Mouse (Mus musculus) megakaryocyte, adult 5-6 weeks (primary cell): ENCODE data around the gene Rasa3. TPM values are rescaled to one million over a fixed set of nuclear protein-coding genes. Genes with fewer than 3 reads are reported as not detected.

ENCODE experiments used
- ATAC-seq: 2 replicates; pipeline ENCODE4 v1.8.0; 2016; ENCODE audit warnings: mild to moderate bottlenecking, inconsistent platforms; ENCODE audit not compliant: poor library complexity, severe bottlenecking
- total RNA-seq, 2 experiments: library from RNA; stranded (forward) in 1 of 2; stranded (reverse) in 1 of 2; fragments of 153-499, 151-499 nt in 1 of 2; fragments of 221-1000, 200-1000 nt in 1 of 2; gene quantifications; 2 replicates each; pipeline versions ENCODE4 v1.2.3 to v1.2.4; 2015 to 2017

Gene Rasa3
- total RNA-seq, 2 experiments from 2014 or later = 75.0 to 159 TPM

- ATAC-seq = no peak
Measured at GRCm38 (mm10) chr8:13623038-13623750, 54.2 kb downstream of the Rasa3 start.

DNA sequence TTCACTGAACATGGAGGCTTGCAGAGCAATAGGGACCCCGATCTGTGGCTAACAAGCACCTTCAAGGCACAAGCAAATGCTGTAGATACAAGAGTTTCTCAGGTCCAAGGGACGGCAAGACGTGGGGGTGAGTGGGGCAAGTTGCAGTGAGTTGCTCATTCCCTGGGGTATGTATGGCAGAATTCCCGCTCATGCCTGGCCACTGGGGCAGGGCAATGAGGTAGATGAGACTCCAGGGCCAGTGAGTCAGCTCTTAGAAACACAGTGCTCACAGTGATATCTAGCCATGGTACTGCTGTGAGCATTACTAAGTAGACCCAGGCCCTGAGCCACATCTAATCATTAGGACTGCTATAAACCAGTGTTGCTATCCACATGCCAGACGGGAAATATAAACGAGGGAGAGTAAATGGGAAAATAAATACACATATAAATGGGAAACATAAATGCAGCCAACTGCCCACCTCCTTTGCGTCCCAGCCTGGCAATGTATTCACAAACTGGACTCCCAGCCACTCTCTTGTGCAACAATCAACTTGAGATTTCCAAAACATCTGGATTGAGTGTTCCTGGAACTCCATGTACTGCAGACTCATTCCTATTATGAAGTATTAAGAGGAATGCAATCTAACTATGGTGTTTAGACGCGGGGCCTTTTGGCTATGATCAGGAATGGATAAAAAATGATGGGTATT, 57.0 kb downstream of the Rasa3 start:
- ATAC-seq = no peak

DNA sequence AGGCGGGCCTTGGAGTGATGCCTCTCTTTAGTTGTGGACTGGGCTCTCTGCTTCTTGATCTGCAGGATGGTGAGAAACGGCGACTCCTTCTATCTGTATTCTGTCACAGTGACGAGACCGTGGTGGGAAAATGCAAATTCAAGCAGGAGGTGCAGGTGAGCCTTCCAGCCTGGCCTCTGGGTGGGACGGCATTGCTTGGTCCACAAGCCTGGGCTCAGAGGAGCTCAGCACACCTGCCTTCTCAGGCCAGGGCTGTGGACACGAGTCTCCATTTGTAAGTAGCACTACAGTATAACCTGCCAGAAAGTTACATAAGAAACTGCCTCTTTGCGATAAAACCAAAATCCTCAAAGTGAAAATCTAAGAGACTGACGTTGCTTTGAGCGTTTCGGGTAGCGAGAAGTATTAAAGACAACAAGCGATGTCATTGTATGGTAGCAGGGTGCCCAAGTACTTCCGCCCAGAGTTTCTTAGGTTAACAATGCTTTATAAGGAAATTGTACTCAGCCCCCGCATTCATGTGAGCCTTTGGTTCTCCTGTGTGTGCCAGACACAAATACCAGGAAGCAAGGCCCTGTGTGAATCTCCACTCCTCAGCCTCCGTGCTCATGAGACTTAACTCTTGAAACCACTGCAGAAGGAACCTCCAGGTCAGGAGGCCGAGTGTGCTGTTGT, 60.4 kb downstream of the Rasa3 start:
- no peak for ATAC-seq

- no peak for ATAC-seq
Measured at GRCm38 (mm10) chr8:13614924-13615391, 62.4 kb downstream of the Rasa3 start.

DNA sequence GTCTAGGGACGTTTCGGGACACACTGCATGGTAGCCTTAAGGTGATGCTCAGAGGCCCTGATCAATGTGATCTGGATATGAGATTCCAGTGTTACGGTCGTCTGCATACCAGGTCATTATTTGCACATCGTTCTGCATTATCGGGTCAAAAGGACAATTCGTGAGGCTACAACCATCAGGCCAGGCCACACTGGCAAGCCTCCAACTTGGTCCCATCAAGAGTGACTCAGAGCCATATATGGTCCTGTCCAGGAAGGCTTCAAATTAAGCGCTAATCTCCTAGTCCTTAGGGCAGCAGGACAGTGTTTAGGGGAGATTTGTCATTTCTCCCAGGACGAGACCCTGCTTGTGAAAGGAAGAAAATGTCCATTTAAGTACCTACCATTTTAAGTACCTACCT, 63.3 kb downstream of the Rasa3 start:
- no peak for ATAC-seq

DNA sequence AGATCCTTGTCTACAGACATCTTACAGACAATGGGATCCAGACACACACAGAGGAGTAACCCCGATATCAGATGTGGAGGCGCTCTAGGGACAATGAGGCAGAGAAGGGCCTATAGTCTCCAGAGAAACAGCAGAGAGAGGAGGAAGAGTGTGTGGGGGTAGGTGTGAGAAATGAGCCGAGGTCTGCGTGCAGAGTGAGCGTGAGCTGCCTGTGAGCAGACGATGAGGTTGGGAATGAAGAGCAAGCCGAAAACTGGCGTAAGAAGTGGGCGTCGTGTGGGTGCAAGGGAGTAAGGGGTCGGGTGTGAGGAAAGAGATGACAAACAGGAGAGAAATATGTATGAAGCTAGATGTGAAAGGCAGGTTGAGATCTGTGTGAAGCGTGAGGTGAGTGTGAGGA, 65.7 kb downstream of the Rasa3 start:
- ATAC-seq = no peak

GRCm38 (mm10) chr8:13609971-13610370, 67.4 kb downstream of the Rasa3 start:
- ATAC-seq = no peak

DNA sequence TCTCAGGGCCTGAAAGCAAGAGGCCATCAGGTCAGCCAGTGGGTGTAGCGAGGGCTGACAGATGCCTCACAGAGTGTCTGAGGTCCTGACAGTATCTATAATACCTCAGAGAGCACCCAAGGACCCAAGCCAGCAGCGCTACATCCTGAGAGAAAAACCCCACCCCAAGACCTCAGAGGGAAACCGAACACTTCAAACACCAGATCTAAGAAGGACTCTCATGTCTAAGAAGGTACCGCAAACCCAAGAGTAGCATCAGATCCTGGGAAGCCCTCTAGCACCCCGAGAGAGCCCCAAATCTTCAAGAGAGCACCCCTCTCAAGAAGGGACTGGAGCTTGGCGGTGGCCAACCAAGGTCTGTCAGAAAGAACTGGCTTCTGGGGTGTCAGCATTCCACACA, 68.5 kb downstream of the Rasa3 start:
- ATAC-seq = no peak

DNA sequence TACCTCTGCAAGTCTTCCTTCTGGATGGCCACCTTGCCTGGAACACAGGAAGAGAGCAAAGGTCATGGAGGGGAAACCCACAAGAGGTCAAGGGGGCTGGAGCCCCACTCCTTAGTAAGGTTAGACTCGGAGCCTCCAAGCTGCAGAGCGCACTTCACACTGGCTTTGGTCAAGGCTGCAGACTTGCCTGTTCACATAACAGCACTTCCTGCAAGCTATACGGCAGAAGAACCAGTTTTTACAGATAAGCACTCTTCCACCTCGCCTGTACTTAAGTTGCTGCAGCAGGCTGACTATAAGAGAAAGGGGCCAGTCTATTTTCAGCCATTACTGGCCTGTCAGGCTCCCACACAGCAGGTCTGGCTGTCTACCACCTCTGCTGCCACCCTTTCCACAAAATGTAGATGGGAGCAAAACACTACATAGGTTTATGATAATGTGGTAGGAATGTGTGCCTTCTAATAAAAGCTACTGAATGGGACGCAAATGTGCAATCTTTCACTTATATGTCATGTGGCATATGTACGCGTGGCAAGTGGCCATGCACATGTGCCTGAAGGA, 71.4 kb downstream of the Rasa3 start:
- ATAC-seq = no peak

DNA sequence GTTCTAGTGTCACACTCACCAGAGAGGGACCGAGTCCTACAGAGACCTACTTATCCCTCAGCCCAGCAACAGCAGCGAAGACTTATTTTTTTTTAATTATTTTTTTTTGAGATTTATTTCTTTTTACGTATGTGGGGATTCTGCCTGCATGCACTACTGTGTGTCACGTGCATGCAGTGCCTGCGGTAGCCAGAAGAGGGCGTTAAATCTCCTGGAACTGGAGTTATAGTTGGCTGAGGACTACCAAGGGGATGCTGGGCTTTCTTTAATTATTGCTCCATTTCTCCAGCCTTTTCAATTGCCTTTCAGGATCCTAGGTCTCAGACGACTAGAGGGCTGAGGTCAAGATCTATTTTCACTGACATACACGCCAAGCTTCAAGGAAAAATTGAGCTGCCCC, 74.8 kb downstream of the Rasa3 start:
- ATAC-seq = no peak

GRCm38 (mm10) chr8:13601166-13601565, 76.2 kb downstream of the Rasa3 start:
- ATAC-seq = peak; percentile 51

GRCm38 (mm10) chr8:13600716-13601115, 76.7 kb downstream of the Rasa3 start:
- peak; percentile 4; the same call in 1 of the 2 replicates for ATAC-seq

GRCm38 (mm10) chr8:13600204-13600603, 77.2 kb downstream of the Rasa3 start:
- ATAC-seq = peak; percentile 78

DNA sequence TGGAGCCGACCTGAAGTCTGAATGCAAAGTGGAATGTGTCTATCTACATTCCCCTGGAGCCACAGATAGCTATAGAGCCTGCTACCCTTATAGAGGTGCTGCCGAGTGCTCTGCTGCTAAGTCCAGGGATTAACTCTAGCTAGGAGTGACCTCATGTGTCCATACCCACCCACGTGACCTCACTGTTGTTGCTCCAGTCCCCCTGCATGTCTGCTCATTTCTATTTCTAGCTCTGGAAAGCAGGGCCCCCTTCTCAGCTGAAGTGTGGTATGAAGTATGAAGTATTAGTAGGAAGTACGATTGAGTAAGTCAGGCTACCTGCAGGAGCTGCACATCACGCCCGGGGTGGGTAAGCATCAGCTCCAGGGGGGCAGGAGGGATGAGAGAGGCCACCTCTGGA, 79.6 kb downstream of the Rasa3 start:
- ATAC-seq = no peak

- ATAC-seq = no peak
Measured at GRCm38 (mm10) chr8:13595861-13596260, 81.5 kb downstream of the Rasa3 start.

GRCm38 (mm10) chr8:13594884-13595323, 82.5 kb downstream of the Rasa3 start:
- ATAC-seq = peak; percentile 91

DNA sequence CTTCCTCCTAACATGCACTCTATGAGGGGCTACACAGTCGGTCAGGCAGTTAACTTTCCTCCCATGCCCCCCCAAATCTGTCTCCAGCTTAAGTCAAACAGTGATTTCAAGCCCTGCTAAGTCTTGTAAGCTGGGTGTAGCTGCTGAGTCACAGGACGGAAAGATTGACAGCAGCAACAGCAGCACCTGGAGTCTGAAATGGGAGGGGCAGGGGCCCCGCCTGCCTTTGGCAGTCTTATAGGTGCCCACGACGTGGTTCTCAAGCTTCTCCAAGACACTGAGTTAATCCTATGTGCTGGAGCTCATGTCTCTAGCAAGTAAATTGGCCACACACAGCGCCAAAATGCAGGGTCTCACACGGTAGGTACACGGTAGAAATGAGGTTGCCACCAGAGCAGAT, 84.1 kb downstream of the Rasa3 start:
- no peak for ATAC-seq

GRCm38 (mm10) chr8:13591246-13591645, 86.2 kb downstream of the Rasa3 start:
- no peak for ATAC-seq

- no peak for ATAC-seq
Measured at GRCm38 (mm10) chr8:13589071-13589470, 88.3 kb downstream of the Rasa3 start.

GRCm38 (mm10) chr8:13584652-13585051, 92.8 kb downstream of the Rasa3 start:
- ATAC-seq = no peak

DNA sequence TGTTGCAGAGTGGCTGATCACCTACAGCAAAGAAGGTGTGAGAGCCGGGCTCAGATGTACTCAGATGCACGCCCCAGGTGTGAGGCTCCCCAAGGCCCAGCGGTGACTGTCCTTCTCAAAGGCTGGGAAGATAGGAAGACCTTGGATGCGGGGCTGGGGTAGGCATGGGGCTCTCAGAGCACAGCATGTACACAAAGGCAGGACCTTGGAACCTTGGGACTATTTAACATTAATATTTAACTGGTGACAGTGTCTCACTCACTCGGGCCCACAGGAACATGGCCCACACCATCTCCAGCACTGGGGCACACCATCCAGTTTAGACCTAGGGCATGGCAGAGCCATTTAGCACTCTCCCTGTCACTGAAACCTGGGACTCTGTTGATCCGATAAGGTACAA, 99.5 kb downstream of the Rasa3 start:
- no peak for ATAC-seq
